Mouse (Mus musculus) midbrain, embryonic 12.5 days (tissue): Measurements from ENCODE around the gene Foxa3. TPM values are rescaled to one million over a fixed set of nuclear protein-coding genes. Genes with fewer than 3 reads are reported as not detected.

ENCODE experiments used
- ATAC-seq: fragments of 200-750 bp; cut with Nextera tagmentation; 2 replicates; pipeline ENCODE4 v1.8.0; 2017; ENCODE audit warnings: low read depth, moderate TSS enrichment, moderate library complexity; ENCODE audit not compliant: low FRiP score
- H3K27ac ChIP-seq: fragments of 300-500 bp; sonication (generic); replicated peaks from 2 replicates; pipeline ENCODE4 v1.5.1; 2016; ENCODE audit warnings: mild to moderate bottlenecking
- H3K27me3 ChIP-seq: fragments of 300-500 bp; sonication (generic); 2 replicates; pipeline ENCODE4 v1.6.1; 2016; ENCODE audit warnings: mild to moderate bottlenecking
- H3K36me3 ChIP-seq: fragments of 300-500 bp; sonication (generic); 2 replicates; pipeline ENCODE4 v1.6.1; 2016
- H3K4me1 ChIP-seq: fragments of 300-500 bp; sonication (generic); 2 replicates; pipeline ENCODE4 v1.6.1; 2016
- H3K4me2 ChIP-seq: fragments of 300-500 bp; sonication (generic); replicated peaks from 2 replicates; pipeline ENCODE4 v1.6.1; 2016; ENCODE audit warnings: mild to moderate bottlenecking, moderate library complexity
- H3K4me3 ChIP-seq: fragments of 300-500 bp; sonication (generic); 2 replicates; pipeline ENCODE4 v1.5.1; 2016; ENCODE audit warnings: mild to moderate bottlenecking
- H3K9ac ChIP-seq: fragments of 300-500 bp; sonication (generic); replicated peaks from 2 replicates; pipeline ENCODE4 v1.6.1; 2016; ENCODE audit warnings: mild to moderate bottlenecking, moderate library complexity
- H3K9me3 ChIP-seq: fragments of 300-500 bp; sonication (generic); 2 replicates; pipeline ENCODE4 v1.6.1; 2016; ENCODE audit warnings: mild to moderate bottlenecking
- WGBS: fragments of 180-500 bp; shearing (Covaris S2); methylation state at CpG from one replicate; pipeline ENCODE4 v1.1.7; 2016; 5-methylcytosine and 5-hydroxymethylcytosine counted together
- polyA plus RNA-seq: library from polyadenylated mRNA; unstranded; fragments of >200 nt; fragmentation: Nextera tagmentation; extraction: Ambion mirVana; gene quantifications from 2 replicates; pipeline ENCODE4 v1.2.1, GENCODE M21; 2016

Gene Foxa3
- polyA plus RNA-seq, 1 experiment from 2014 or later: 0.09 TPM

DNA sequence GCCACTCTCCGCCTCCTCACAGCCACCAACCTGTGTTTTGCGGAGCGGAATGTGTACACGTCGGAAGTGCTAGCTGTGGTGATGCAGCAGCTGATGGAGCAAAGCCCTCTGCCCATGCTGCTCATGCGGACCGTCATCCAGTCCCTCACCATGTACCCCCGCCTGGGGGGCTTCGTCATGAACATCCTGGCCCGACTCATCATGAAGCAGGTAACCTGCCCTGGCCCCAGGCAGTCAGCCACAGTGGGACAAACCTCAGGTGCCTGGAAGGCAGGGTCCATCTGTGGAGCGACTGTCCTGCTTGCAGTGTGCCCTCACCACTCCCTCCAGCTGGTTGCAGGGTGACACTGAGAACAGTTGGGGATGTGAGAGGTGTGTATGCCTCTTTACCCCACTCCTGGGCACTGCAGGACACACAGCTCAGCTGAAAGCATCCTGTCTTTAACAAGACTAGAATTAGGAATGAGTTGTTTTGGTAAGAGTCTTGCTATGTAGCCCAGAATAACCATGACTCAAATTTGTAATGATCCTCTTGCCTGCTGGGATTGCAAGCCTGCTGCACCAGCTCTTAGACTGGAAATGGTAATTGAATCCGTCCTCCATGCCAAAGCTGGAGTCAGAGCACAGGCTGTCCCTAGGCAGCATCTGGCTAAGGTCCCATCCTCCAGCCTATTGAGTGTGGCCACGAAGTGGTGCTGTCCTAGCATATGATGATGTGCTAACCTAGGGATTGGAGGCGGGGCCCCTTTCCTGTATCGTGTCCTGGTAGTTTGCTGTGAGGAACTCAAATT lies 29.2 kb upstream of the Foxa3 start:
- Histone ChIP-seq H3K4me2 (no peak overlapping the region), H3K36me3 (peaks cover 58% of the 10 kb centered on the region), H3K9me3 (no peaks in the 10 kb centered on the region), H3K27ac (no peak overlapping the region), H3K9ac (no peak overlapping the region), H3K4me3 (no peak overlapping the region), H3K27me3 (no peaks in the 10 kb centered on the region), H3K4me1 (peaks cover 12% of the 10 kb centered on the region)
- ATAC-seq: no peak
- WGBS: 91% methylated on average over 15 of the region's 15 CpGs

DNA sequence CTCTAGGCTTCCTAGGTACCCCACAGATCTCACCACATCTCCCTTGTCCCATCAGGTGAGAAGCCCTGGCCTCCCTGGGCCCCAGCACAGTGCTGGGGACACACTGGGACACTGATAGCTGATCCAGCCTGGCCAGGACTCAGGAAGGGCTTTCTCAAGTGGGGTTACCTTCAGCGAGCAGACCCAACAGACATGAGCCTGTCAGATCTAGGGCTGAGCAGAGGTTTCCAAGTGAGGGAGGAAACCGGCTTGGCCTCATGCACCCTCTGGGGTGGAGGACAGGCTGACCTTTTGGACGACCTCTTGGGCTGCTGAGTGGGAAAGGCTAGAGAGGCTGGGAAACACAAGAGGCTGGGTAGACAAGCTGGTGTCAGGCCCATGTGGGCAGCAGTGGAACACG lies 27.8 kb upstream of the Foxa3 start:
- no peak for ATAC-seq
- Histone ChIP-seq H3K27ac (no peak overlapping the region), H3K27me3 (no peaks in the 10 kb centered on the region), H3K9me3 (no peaks in the 10 kb centered on the region), H3K4me3 (no peak overlapping the region), H3K9ac (no peak overlapping the region), H3K4me1 (peaks cover 12% of the 10 kb centered on the region), H3K36me3 (peaks cover 71% of the 10 kb centered on the region), H3K4me2 (no peak overlapping the region)
- 71% methylated on average over 4 of the region's 4 CpGs for WGBS

DNA sequence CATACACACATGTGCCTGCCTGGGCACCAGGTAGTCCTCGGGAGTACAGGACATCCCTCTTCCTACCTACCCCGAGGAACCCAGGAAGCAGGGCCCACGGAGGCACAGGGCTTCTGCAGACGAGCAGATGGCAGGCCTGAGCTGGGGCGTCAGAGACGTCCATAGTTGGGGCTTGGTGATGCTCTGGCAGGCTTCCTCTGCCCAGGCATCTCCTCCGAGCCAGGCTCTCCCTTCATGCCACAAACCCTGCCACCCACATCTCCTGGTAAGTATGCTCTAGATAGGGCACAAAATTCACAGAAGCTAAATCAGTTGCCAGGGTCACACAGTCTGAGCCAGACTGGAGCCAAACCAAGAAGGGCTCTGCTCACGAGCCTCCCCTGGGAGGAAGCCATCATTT lies 26.8 kb upstream of the Foxa3 start:
- Histone ChIP-seq H3K4me2 (no peak overlapping the region), H3K9me3 (no peaks in the 10 kb centered on the region), H3K36me3 (peaks cover 81% of the 10 kb centered on the region), H3K4me3 (no peak overlapping the region), H3K27ac (no peak overlapping the region), H3K27me3 (no peaks in the 10 kb centered on the region), H3K4me1 (peaks cover 12% of the 10 kb centered on the region), H3K9ac (no peak overlapping the region)
- no peak for ATAC-seq
- 91% methylated on average over 8 of the region's 8 CpGs for WGBS

DNA sequence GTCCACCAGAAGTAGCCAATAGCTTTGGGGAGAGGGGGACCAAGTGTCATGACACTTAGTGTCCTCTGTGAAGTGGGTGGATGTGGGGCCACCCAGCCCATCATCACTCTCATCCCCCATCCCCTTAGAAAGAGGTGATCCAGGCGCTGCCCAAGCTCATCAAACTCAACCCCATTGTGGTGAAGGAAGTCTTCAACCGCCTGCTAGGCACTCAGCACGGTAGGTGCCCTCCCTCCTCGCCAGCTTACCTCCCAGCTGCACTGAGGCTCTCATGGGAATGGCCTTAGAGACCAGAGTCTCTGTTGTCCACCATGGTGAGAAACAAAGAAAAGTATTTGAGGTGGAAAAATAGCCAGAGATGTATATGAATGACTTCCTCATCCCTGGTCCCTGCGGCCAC lies 25.9 kb upstream of the Foxa3 start:
- ATAC-seq: no peak
- Histone ChIP-seq H3K4me1 (peaks cover 4% of the 10 kb centered on the region), H3K4me3 (no peak overlapping the region), H3K27ac (no peak overlapping the region), H3K4me2 (no peak overlapping the region), H3K9ac (no peak overlapping the region), H3K9me3 (no peaks in the 10 kb centered on the region), H3K36me3 (peaks cover 91% of the 10 kb centered on the region), H3K27me3 (no peaks in the 10 kb centered on the region)
- WGBS: 94% methylated on average over 5 of the region's 5 CpGs

DNA sequence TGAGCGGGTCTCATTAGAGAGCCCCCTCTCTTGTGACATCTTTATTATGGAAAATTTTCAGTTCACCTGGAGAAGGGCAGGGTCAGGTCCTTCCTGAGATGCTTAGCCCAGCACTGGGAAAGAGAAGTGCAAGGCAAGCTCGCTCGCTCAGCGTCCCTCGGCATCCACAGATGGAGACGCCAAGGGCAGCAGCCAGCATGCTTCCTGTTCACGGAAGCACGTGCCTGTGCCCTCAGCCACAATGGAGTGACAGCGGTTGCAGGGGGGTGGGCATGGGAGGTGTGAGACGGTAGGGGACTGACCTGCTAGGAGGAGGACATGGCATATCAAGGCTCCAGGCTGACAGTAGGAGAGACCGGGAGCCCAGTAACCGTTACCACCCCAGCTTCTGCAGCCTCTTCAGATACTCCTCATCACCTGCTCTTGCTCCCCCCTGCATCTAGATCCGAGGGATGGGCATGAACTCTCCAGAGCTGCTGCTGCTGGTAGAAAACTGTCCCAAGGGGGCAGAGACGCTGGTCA lies 24.7 kb upstream of the Foxa3 start:
- H3K9ac ChIP-seq: no peak overlapping the region
- no peaks in the 10 kb centered on the region for H3K27me3 ChIP-seq
- no peak for ATAC-seq
- no peak overlapping the region for H3K4me2 ChIP-seq
- H3K27ac ChIP-seq: no peak overlapping the region
- H3K4me3 ChIP-seq: no peak overlapping the region
- H3K36me3 ChIP-seq: peaks cover 99% of the 10 kb centered on the region
- H3K9me3 ChIP-seq: no peaks in the 10 kb centered on the region
- no peaks in the 10 kb centered on the region for H3K4me1 ChIP-seq
- 92% methylated on average over 14 of the region's 14 CpGs for WGBS

DNA sequence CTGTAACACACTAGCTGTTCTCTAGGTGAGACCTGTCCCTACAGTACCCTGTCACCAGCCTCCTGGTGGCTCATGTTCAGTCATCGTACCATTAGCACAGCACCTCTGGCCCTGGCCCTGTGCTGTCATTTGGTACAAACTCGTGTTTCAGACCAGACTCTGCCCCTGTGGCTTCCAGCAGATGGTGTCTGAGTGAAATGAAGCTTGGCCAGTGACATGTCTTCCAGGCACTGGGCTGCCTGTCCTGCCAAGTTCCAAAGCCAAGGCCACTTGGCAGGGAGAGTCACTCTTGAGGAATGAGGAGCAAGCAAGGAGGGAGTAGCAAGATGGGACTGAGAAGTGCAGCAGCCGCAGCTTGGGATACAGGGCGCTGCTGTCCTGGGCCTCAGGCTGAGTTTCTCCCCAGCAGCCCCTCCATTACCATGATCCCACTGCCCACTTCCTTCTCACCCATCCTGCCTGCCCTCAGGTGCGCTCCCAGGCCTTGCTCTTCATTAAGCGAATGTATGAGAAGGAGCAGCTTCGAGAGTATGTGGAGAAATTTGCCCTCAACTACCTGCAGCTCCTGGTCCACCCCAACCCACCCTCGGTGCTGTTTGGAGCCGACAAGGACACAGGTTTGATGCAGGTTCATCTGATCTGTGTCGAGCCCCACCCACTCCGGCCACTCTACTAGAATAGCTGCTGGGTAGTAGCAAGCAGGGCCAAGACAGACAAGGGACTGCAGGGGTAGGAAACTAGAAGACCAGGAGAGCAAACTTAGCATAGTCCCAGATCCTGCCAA lies 23.1 kb upstream of the Foxa3 start:
- Histone ChIP-seq H3K27me3 (no peaks in the 10 kb centered on the region), H3K27ac (no peak overlapping the region)
- no peak for ATAC-seq

DNA sequence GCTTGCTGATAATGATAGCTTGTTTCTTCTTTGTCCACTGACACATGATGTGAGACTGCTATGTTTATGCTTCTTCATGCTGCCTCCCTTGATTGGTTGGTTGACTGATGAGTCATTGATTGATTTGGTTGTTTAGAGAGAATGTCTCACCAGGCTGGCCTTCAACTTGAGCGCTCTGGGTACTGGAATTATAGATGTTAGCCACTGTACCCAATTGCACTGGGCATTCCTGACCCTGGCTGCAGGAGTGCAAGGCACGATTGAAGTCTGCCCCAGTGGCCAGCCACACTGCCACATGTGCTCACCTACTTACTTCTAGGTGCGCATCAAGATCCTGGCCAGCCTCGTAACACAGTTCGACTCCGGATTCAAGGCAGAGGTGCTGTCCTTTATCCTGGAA lies 21.3 kb upstream of the Foxa3 start:
- no peak for ATAC-seq
- no peak overlapping the region for H3K4me3 ChIP-seq
- H3K4me1 ChIP-seq: no peaks in the 10 kb centered on the region
- no peak overlapping the region for H3K9ac ChIP-seq
- H3K27ac ChIP-seq: no peak overlapping the region
- H3K36me3 ChIP-seq: peaks cover 100% of the 10 kb centered on the region
- no peaks in the 10 kb centered on the region for H3K27me3 ChIP-seq
- no peaks in the 10 kb centered on the region for H3K9me3 ChIP-seq
- no peak overlapping the region for H3K4me2 ChIP-seq
- WGBS: over 99% methylated on average over 6 of the region's 6 CpGs

More for the DNA sequence above, 23.1 kb upstream of the Foxa3 start:
- H3K4me2 ChIP-seq: no peak overlapping the region
- peaks cover 100% of the 10 kb centered on the region for H3K36me3 ChIP-seq
- H3K9ac ChIP-seq: no peak overlapping the region
- H3K4me3 ChIP-seq: no peak overlapping the region
- H3K4me1 ChIP-seq: no peaks in the 10 kb centered on the region
- no peaks in the 10 kb centered on the region for H3K9me3 ChIP-seq
- 90% methylated on average over 11 of the region's 11 CpGs for WGBS

DNA sequence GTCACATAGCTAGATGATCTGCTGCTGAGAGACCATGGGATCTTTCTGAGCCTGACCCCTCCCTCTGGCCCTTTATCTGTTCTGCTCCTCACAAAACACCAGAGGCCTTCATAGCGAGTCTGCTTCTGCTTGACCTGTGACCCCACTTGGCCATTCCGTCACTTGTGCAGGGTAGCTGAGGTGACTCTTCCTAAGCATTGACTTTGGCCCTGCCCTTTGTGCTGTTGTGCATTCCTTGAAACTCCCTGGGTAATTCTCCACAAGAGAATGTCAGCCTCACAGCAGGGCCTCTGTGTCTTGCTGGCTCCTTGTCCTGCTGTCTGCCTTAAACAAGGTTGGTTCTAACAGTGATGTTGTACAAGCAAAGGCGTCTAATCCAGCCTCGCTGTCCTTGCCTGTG lies 8.3 kb upstream of the Foxa3 start:
- H3K9me3 ChIP-seq: no peaks in the 10 kb centered on the region
- no peak for ATAC-seq
- H3K4me1 ChIP-seq: no peaks in the 10 kb centered on the region
- WGBS: 40% methylated on average over 4 of the region's 4 CpGs
- no peak overlapping the region; the same call in 1 of the 2 replicates for H3K27ac ChIP-seq
- no peak overlapping the region for H3K9ac ChIP-seq
- H3K4me3 ChIP-seq: no peak overlapping the region
- peaks cover 80% of the 10 kb centered on the region for H3K36me3 ChIP-seq
- no peaks in the 10 kb centered on the region for H3K27me3 ChIP-seq
- H3K4me2 ChIP-seq: no peak overlapping the region

DNA sequence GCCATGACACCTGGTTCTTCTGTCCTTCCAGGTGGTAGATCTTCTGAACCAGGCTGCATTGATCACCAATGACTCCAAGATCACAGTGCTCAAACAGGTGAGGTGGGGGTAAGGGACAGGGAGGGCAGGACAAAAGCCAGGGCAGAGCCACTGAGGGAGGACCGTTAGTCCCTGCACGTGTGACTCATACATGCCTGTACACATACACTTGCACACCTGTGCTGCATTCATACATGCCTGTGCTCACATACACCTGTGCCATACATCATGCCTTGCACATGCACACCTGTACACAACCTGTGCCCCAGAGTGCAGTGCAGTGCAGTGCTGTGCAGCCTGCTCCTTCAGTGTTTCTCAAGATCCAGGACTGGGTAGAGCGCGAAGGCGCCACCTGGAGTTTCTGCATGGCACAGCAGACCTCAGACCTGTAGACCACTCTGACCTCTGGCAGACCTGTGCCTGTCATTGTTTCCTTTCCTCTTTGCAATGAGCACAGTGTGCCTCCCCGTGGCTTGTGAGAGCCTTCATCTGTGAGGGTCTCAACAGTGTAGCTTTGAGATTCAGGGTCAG lies 5.8 kb upstream of the Foxa3 start:
- peaks cover 17% of the 10 kb centered on the region for H3K4me1 ChIP-seq
- peak; percentile 39 for ATAC-seq
- no peak overlapping the region for H3K4me2 ChIP-seq
- WGBS: 64% methylated on average over 6 of the region's 6 CpGs
- H3K4me3 ChIP-seq: no peak overlapping the region
- peaks cover 55% of the 10 kb centered on the region for H3K36me3 ChIP-seq
- no peak overlapping the region for H3K9ac ChIP-seq
- no peaks in the 10 kb centered on the region for H3K27me3 ChIP-seq
- no peaks in the 10 kb centered on the region for H3K9me3 ChIP-seq
- no peak overlapping the region for H3K27ac ChIP-seq

DNA sequence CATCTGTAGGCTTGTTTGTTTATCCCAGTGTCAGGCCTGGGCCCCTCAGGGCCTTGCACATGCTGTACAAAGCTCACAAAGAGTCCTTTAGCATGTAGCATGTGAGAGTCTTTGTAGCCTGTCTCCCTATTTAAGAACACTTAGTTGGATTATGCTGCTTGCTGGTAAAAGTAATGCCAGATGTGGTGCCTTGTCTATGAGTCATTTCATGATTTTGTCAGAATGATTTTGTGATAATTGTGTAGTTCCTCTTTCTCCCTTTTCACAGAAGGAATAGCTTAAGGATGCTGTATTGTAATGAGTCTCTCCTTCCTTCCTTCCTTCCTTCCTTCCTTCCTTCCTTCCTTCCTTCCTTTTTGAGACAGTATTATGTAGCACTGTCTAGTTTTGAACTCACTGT lies 4.7 kb upstream of the Foxa3 start:
- no peaks in the 10 kb centered on the region for H3K9me3 ChIP-seq
- H3K9ac ChIP-seq: no peak overlapping the region
- no peak overlapping the region for H3K27ac ChIP-seq
- no peak overlapping the region for H3K4me3 ChIP-seq
- no peak for ATAC-seq
- peaks cover 17% of the 10 kb centered on the region for H3K4me1 ChIP-seq
- peaks cover 8% of the 10 kb centered on the region for H3K27me3 ChIP-seq
- H3K36me3 ChIP-seq: peaks cover 46% of the 10 kb centered on the region
- no peak overlapping the region for H3K4me2 ChIP-seq

DNA sequence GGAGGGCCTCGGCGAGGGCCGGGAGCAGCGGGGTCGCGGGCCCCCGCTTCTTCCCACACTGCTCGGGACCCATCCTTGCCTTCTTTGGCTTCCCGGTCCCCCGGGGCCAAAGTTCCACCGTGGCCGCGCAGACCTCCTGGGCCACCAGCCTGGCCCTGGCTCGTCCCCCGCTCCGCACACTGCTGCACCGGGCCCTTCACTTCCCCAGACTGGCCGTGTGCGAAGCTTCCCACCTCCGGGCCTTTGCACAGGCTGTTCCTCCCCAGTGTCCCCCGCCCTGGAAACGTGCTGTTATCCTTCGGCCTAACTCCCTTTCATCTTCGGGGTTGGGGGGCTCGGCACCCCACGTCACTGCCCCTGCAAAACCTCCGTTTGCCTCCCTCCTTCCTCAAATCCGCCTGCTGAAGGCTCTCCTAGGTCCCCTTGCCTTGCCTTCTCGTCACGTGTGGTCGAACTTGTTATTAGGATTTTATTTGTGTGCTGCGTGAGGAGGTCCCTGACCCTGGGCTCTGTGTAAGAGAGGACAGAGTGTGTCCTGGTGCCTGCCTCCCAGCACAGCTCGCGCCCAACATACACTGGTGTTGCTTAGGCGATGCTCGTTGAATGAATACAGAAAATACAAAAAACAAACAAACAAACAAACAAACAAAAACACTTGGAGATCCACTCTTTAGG lies 1.4 kb upstream of the Foxa3 start:
- Histone ChIP-seq H3K4me1 (peaks cover 17% of the 10 kb centered on the region), H3K27ac (peak overlapping the region; percentile 56), H3K4me2 (peak overlapping the region; percentile 86), H3K36me3 (peaks cover 13% of the 10 kb centered on the region), H3K27me3 (peaks cover 40% of the 10 kb centered on the region), H3K9ac (peak overlapping the region; percentile 90), H3K4me3 (peak overlapping the region; percentile 96), H3K9me3 (no peaks in the 10 kb centered on the region)
- 2% methylated on average over 35 of the region's 36 CpGs for WGBS
- ATAC-seq: peak; percentile 68
